Mouse (Mus musculus): ENCODE results near the gene Arhgap44. TPM values are rescaled to one million over a fixed set of nuclear protein-coding genes. Genes with fewer than 3 reads are reported as not detected.

The Arhgap44 gene
- 4.2 and 5.9 TPM in 2 replicates for polyA plus RNA-seq (2015; fragmentation: Nextera tagmentation; extraction: Ambion mirVana)

- H3K4me2 ChIP-seq (ENCODE audit: low read depth, low read length): peak within 1 kb of the TSS; percentile 92
- H3K27ac ChIP-seq (ENCODE audit: low read length): no peak within 1 kb of the TSS
- peak; percentile 95 for ATAC-seq
- peak within 1 kb of the TSS; percentile 88 for H3K4me3 ChIP-seq (ENCODE audit: low read length)
- peaks cover 4% of the 10 kb centered on the region; the same call in 1 of the 2 replicates for H3K4me1 ChIP-seq (ENCODE audit: control insufficient read depth, insufficient read depth, low read length)
- H3K27me3 ChIP-seq (replicated peaks; ENCODE audit: control insufficient read depth, insufficient read depth, low read length): no peaks in the 10 kb centered on the region; the same call in 1 of the 2 replicates
- H3K9me3 ChIP-seq (ENCODE audit: control insufficient read depth, low read length): no peaks in the 10 kb centered on the region
- H3K9ac ChIP-seq (ENCODE audit: low read depth, low read length): peak within 1 kb of the TSS; percentile 88
- no peaks in the 10 kb centered on the region for H3K36me3 ChIP-seq (ENCODE audit: control insufficient read depth, insufficient read depth, low read length)
- under 1% methylated on average over 27 of the region's 27 CpGs for WGBS
Observed at GRCm38 (mm10) chr11:65162767-65163120, at the start of gene Arhgap44. Gene Arhgap44 (minus strand): TSS chr11:65162961.

GRCm38 (mm10) chr11:65211701-65212100 lies 48.9 kb upstream of the Arhgap44 start:
- Histone ChIP-seq H3K4me3 (ENCODE audit: low read length) (no peak overlapping the region), H3K4me1 (ENCODE audit: control insufficient read depth, insufficient read depth, low read length) (peaks cover 3% of the 10 kb centered on the region; the same call in 1 of the 2 replicates), H3K9me3 (ENCODE audit: control insufficient read depth, low read length) (no peaks in the 10 kb centered on the region), H3K36me3 (ENCODE audit: control insufficient read depth, insufficient read depth, low read length) (no peaks in the 10 kb centered on the region), H3K9ac (ENCODE audit: low read depth, low read length) (no peak overlapping the region), H3K27me3 (replicated peaks; ENCODE audit: control insufficient read depth, insufficient read depth, low read length) (no peaks in the 10 kb centered on the region), H3K27ac (ENCODE audit: low read length) (0 out of 2 replicates have a peak overlapping the region, but pooled peaks have one; percentile 15), H3K4me2 (ENCODE audit: low read depth, low read length) (no peak overlapping the region)
- WGBS: 53% methylated on average over 6 of the region's 6 CpGs
- peak; percentile 48; the same call in 1 of the 2 replicates for ATAC-seq

- ATAC-seq: peak; percentile 21; the same call in 1 of the 2 replicates
- 49% methylated on average over 6 of the region's 6 CpGs for WGBS
Observed at GRCm38 (mm10) chr11:65209441-65209840, 46.7 kb upstream of the Arhgap44 start.

GRCm38 (mm10) chr11:65205306-65205705 lies 42.5 kb upstream of the Arhgap44 start:
- Histone ChIP-seq H3K9ac (ENCODE audit: low read depth, low read length) (no peak overlapping the region), H3K4me1 (ENCODE audit: control insufficient read depth, insufficient read depth, low read length) (peaks cover 3% of the 10 kb centered on the region; the same call in 1 of the 2 replicates), H3K27me3 (replicated peaks; ENCODE audit: control insufficient read depth, insufficient read depth, low read length) (no peaks in the 10 kb centered on the region), H3K9me3 (ENCODE audit: control insufficient read depth, low read length) (no peaks in the 10 kb centered on the region), H3K36me3 (ENCODE audit: control insufficient read depth, insufficient read depth, low read length) (no peaks in the 10 kb centered on the region), H3K4me3 (ENCODE audit: low read length) (no peak overlapping the region), H3K4me2 (ENCODE audit: low read depth, low read length) (no peak overlapping the region), H3K27ac (ENCODE audit: low read length) (no peak overlapping the region)
- no peak for ATAC-seq
- WGBS: 84% methylated on average over 5 of the region's 5 CpGs

More at GRCm38 (mm10) chr11:65209441-65209840, 46.7 kb upstream of the Arhgap44 start:
- Histone ChIP-seq H3K36me3 (ENCODE audit: control insufficient read depth, insufficient read depth, low read length) (no peaks in the 10 kb centered on the region), H3K4me2 (ENCODE audit: low read depth, low read length) (no peak overlapping the region), H3K4me1 (ENCODE audit: control insufficient read depth, insufficient read depth, low read length) (peaks cover 3% of the 10 kb centered on the region; the same call in 1 of the 2 replicates), H3K9me3 (ENCODE audit: control insufficient read depth, low read length) (no peaks in the 10 kb centered on the region), H3K4me3 (ENCODE audit: low read length) (no peak overlapping the region), H3K9ac (ENCODE audit: low read depth, low read length) (no peak overlapping the region), H3K27ac (ENCODE audit: low read length) (no peak overlapping the region), H3K27me3 (replicated peaks; ENCODE audit: control insufficient read depth, insufficient read depth, low read length) (no peaks in the 10 kb centered on the region)

- Histone ChIP-seq H3K4me2 (ENCODE audit: low read depth, low read length) (no peak overlapping the region), H3K36me3 (ENCODE audit: control insufficient read depth, insufficient read depth, low read length) (no peaks in the 10 kb centered on the region), H3K27ac (ENCODE audit: low read length) (no peak overlapping the region), H3K4me1 (ENCODE audit: control insufficient read depth, insufficient read depth, low read length) (peaks cover 2% of the 10 kb centered on the region; the same call in 1 of the 2 replicates), H3K27me3 (replicated peaks; ENCODE audit: control insufficient read depth, insufficient read depth, low read length) (no peaks in the 10 kb centered on the region), H3K9ac (ENCODE audit: low read depth, low read length) (no peak overlapping the region), H3K9me3 (ENCODE audit: control insufficient read depth, low read length) (no peaks in the 10 kb centered on the region), H3K4me3 (ENCODE audit: low read length) (no peak overlapping the region)
- 83% methylated on average over 13 of the region's 13 CpGs for WGBS
- no peak for ATAC-seq
Observed at GRCm38 (mm10) chr11:65204651-65205050, 41.9 kb upstream of the Arhgap44 start.

GRCm38 (mm10) chr11:65203020-65203419 lies 40.3 kb upstream of the Arhgap44 start:
- Histone ChIP-seq H3K9ac (ENCODE audit: low read depth, low read length) (no peak overlapping the region), H3K27ac (ENCODE audit: low read length) (no peak overlapping the region), H3K27me3 (replicated peaks; ENCODE audit: control insufficient read depth, insufficient read depth, low read length) (no peaks in the 10 kb centered on the region), H3K4me3 (ENCODE audit: low read length) (no peak overlapping the region), H3K4me1 (ENCODE audit: control insufficient read depth, insufficient read depth, low read length) (no peaks in the 10 kb centered on the region), H3K4me2 (ENCODE audit: low read depth, low read length) (no peak overlapping the region), H3K9me3 (ENCODE audit: control insufficient read depth, low read length) (no peaks in the 10 kb centered on the region), H3K36me3 (ENCODE audit: control insufficient read depth, insufficient read depth, low read length) (no peaks in the 10 kb centered on the region)
- ATAC-seq: no peak
- 87% methylated on average over 1 of the region's 1 CpGs for WGBS

- 55% methylated on average over 5 of the region's 5 CpGs for WGBS
- Histone ChIP-seq H3K4me2 (ENCODE audit: low read depth, low read length) (no peak overlapping the region), H3K9me3 (ENCODE audit: control insufficient read depth, low read length) (no peaks in the 10 kb centered on the region), H3K36me3 (ENCODE audit: control insufficient read depth, insufficient read depth, low read length) (no peaks in the 10 kb centered on the region), H3K9ac (ENCODE audit: low read depth, low read length) (no peak overlapping the region), H3K27ac (ENCODE audit: low read length) (no peak overlapping the region), H3K4me3 (ENCODE audit: low read length) (no peak overlapping the region), H3K27me3 (replicated peaks; ENCODE audit: control insufficient read depth, insufficient read depth, low read length) (no peaks in the 10 kb centered on the region), H3K4me1 (ENCODE audit: control insufficient read depth, insufficient read depth, low read length) (no peaks in the 10 kb centered on the region)
- no peak for ATAC-seq
Observed at GRCm38 (mm10) chr11:65202236-65202635, 39.5 kb upstream of the Arhgap44 start.

- no peaks in the 10 kb centered on the region for H3K9me3 ChIP-seq (ENCODE audit: control insufficient read depth, low read length)
- ATAC-seq: no peak
- no peak overlapping the region for H3K9ac ChIP-seq (ENCODE audit: low read depth, low read length)
- H3K4me2 ChIP-seq (ENCODE audit: low read depth, low read length): no peak overlapping the region
- H3K4me1 ChIP-seq (ENCODE audit: control insufficient read depth, insufficient read depth, low read length): no peaks in the 10 kb centered on the region
- H3K27me3 ChIP-seq (replicated peaks; ENCODE audit: control insufficient read depth, insufficient read depth, low read length): no peaks in the 10 kb centered on the region
- WGBS: 86% methylated on average over 3 of the region's 3 CpGs
- H3K4me3 ChIP-seq (ENCODE audit: low read length): no peak overlapping the region
- H3K27ac ChIP-seq (ENCODE audit: low read length): no peak overlapping the region
- no peaks in the 10 kb centered on the region for H3K36me3 ChIP-seq (ENCODE audit: control insufficient read depth, insufficient read depth, low read length)
Observed at GRCm38 (mm10) chr11:65198026-65198425, 35.3 kb upstream of the Arhgap44 start.

- Histone ChIP-seq H3K9me3 (ENCODE audit: control insufficient read depth, low read length) (no peaks in the 10 kb centered on the region), H3K36me3 (ENCODE audit: control insufficient read depth, insufficient read depth, low read length) (no peaks in the 10 kb centered on the region), H3K27me3 (replicated peaks; ENCODE audit: control insufficient read depth, insufficient read depth, low read length) (no peaks in the 10 kb centered on the region), H3K27ac (ENCODE audit: low read length) (no peak overlapping the region), H3K4me2 (ENCODE audit: low read depth, low read length) (no peak overlapping the region), H3K4me3 (ENCODE audit: low read length) (no peak overlapping the region), H3K4me1 (ENCODE audit: control insufficient read depth, insufficient read depth, low read length) (no peaks in the 10 kb centered on the region), H3K9ac (ENCODE audit: low read depth, low read length) (no peak overlapping the region)
- WGBS: 3% methylated on average over 3 of the region's 3 CpGs
- ATAC-seq: no peak
Observed at GRCm38 (mm10) chr11:65197280-65197679, 34.5 kb upstream of the Arhgap44 start.

- Histone ChIP-seq H3K4me2 (ENCODE audit: low read depth, low read length) (no peak overlapping the region), H3K9ac (ENCODE audit: low read depth, low read length) (no peak overlapping the region), H3K9me3 (ENCODE audit: control insufficient read depth, low read length) (no peaks in the 10 kb centered on the region), H3K36me3 (ENCODE audit: control insufficient read depth, insufficient read depth, low read length) (no peaks in the 10 kb centered on the region), H3K27me3 (replicated peaks; ENCODE audit: control insufficient read depth, insufficient read depth, low read length) (no peaks in the 10 kb centered on the region), H3K27ac (ENCODE audit: low read length) (no peak overlapping the region), H3K4me1 (ENCODE audit: control insufficient read depth, insufficient read depth, low read length) (no peaks in the 10 kb centered on the region), H3K4me3 (ENCODE audit: low read length) (no peak overlapping the region)
- WGBS: 71% methylated on average over 12 of the region's 12 CpGs
- no peak for ATAC-seq
Observed at GRCm38 (mm10) chr11:65186974-65187373, 24.2 kb upstream of the Arhgap44 start.

Data from intestine, embryonic 16.5 days (tissue).